ENCODE assay signal across 18 mouse cellular contexts in the genomic region with DNA sequence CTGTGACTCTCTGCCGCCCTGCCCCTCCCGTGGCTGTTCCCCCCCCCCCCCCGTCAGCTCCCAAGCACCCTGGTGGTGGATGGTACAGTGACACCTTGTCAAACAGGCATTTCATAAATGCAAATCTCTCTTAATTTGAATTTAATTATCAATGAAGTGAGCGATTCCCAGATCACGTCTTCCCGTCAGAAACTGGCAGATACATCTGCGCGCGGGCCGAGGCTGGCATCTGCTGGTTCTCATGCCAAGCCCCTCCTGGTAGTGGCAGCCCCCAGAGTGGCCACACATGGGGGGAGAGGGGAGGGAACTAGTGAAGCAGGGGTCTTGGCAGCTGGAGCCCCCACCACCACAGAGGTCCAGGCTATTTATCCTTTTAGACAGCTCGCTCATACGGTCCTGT.
DNase-seq lines count a peak whose midpoint lies in the region; ATAC-seq and TF ChIP-seq lines count a peak whose summit lies in the region.
"Had no signal": no experiment of that assay in that cellular context is flagged by ENCODE, and none has a peak within 500 bp of the region (broad histone marks: within the 10 kb centered on the region; RNA-seq: fewer than 3 reads in every experiment).

No protein-coding gene starts in this region.

- ATAC-seq in heart, embryonic 11.5 days (replicated peaks; ENCODE audit: insufficient number of reproducible peaks, low FRiP score, low TSS enrichment) = no peak
- no peak for ATAC-seq in midbrain, embryonic 14.5 days (ENCODE audit: low FRiP score, low TSS enrichment)
- ATAC-seq in midbrain, embryonic 16.5 days = no peak
- peak; percentile 56; the same call in 1 of the 2 replicates for ATAC-seq in forebrain, postnatal 0 days
- ATAC-seq: activated CD4-positive, CD25-positive, alpha-beta regulatory T cell, adult 4 months; inflammation-experienced regulatory T-cells, adult 6 months; intestine, postnatal 0 days; Patski had no signal

- H3K4me1 ChIP-seq in heart, embryonic 10.5 days = peaks cover 23% of the 10 kb centered on the region
- peaks cover 16% of the 10 kb centered on the region for H3K4me1 ChIP-seq in heart, embryonic 11.5 days (ENCODE audit: control insufficient read depth, insufficient read depth, low read length)
- H3K4me1 ChIP-seq in midbrain, embryonic 14.5 days (ENCODE audit: control insufficient read depth, insufficient read depth, low read length) = peaks cover 22% of the 10 kb centered on the region
- H3K4me1 ChIP-seq in midbrain, embryonic 16.5 days (ENCODE audit: control insufficient read depth, insufficient read depth, low read length) = peaks cover 18% of the 10 kb centered on the region
- peaks cover 8% of the 10 kb centered on the region; the same call in 1 of the 2 replicates for H3K4me1 ChIP-seq in forebrain, postnatal 0 days (ENCODE audit: insufficient read depth)

- DNase-seq in heart, embryonic 10.5 days (ENCODE audit: low spot score) = no peak
- no peak for DNase-seq in midbrain, embryonic 14.5 days
- DNase-seq in forebrain, postnatal 0 days = no peak
- no peak for DNase-seq in c-Kit-positive CD71-positive TER-119-positive erythroid progenitor cells, embryonic 14.5 days (ENCODE audit: low spot score)
- DNase-seq: adrenal gland, postnatal 14 days; cerebellum, adult 2 months; gastrocnemius, adult 2 months; gastrocnemius, postnatal 25 days; heart, postnatal 10 days; heart, postnatal 4 days had no signal

- H3K27me3 ChIP-seq in heart, embryonic 10.5 days (ENCODE audit: insufficient read depth, poor library complexity, severe bottlenecking) = peaks cover 8% of the 10 kb centered on the region
- no peaks in the 10 kb centered on the region for H3K27me3 ChIP-seq in heart, embryonic 11.5 days (ENCODE audit: control insufficient read depth, insufficient read depth, low read length)
- no peaks in the 10 kb centered on the region for H3K27me3 ChIP-seq in midbrain, embryonic 14.5 days (ENCODE audit: control insufficient read depth, insufficient read depth, low read length)
- no peaks in the 10 kb centered on the region for H3K27me3 ChIP-seq in midbrain, embryonic 16.5 days (ENCODE audit: control insufficient read depth, insufficient read depth, low read depth, low read length)
- no peaks in the 10 kb centered on the region for H3K27me3 ChIP-seq in forebrain, postnatal 0 days (ENCODE audit: insufficient read depth, low read length)
- H3K27me3 ChIP-seq: hindbrain, embryonic 15.5 days had no signal

- no peak; the same call in 1 of the 2 replicates for TF ChIP-seq CTCF in forebrain, postnatal 0 days (IDR thresholded peaks at IDR 0.05; ENCODE audit: low read depth)

- no peaks in the 10 kb centered on the region for H3K9me3 ChIP-seq in heart, embryonic 10.5 days
- no peaks in the 10 kb centered on the region for H3K9me3 ChIP-seq in heart, embryonic 11.5 days (replicated peaks; ENCODE audit: control insufficient read depth, low read length)
- no peaks in the 10 kb centered on the region for H3K9me3 ChIP-seq in midbrain, embryonic 14.5 days (ENCODE audit: control insufficient read depth, low read length)
- no peaks in the 10 kb centered on the region for H3K9me3 ChIP-seq in midbrain, embryonic 16.5 days (replicated peaks; ENCODE audit: control insufficient read depth, low read length, poor library complexity, severe bottlenecking)
- no peaks in the 10 kb centered on the region for H3K9me3 ChIP-seq in forebrain, postnatal 0 days (ENCODE audit: low read length)
- H3K9me3 ChIP-seq: hindbrain, embryonic 15.5 days had no signal

- 0 out of 2 replicates have a peak overlapping the region, but pooled peaks have one; percentile 2 for H3K27ac ChIP-seq in heart, embryonic 10.5 days
- no peak overlapping the region for H3K27ac ChIP-seq in heart, embryonic 11.5 days (ENCODE audit: low read depth, low read length)
- H3K27ac ChIP-seq in midbrain, embryonic 14.5 days (replicated peaks; ENCODE audit: low read depth, low read length) = peak overlapping the region; percentile 45; the same call in 1 of the 2 replicates
- no peak overlapping the region for H3K27ac ChIP-seq in midbrain, embryonic 16.5 days (ENCODE audit: low read length)
- no peak overlapping the region for H3K27ac ChIP-seq in forebrain, postnatal 0 days (ENCODE audit: low read depth, low read length)
- H3K27ac ChIP-seq: embryonic facial prominence, embryonic 10.5 days; gastrocnemius, adult 2 months; hindbrain, embryonic 15.5 days had no signal

- H3K9ac ChIP-seq in heart, embryonic 11.5 days (ENCODE audit: low read depth, low read length) = no peak overlapping the region
- H3K9ac ChIP-seq in midbrain, embryonic 14.5 days (replicated peaks; ENCODE audit: low read length) = no peak overlapping the region
- H3K9ac ChIP-seq in midbrain, embryonic 16.5 days (ENCODE audit: low read depth, low read length) = no peak overlapping the region
- no peak overlapping the region for H3K9ac ChIP-seq in forebrain, postnatal 0 days
- H3K9ac ChIP-seq: hindbrain, embryonic 15.5 days had no signal

- H3K4me2 ChIP-seq in heart, embryonic 11.5 days = no peak overlapping the region
- H3K4me2 ChIP-seq in midbrain, embryonic 14.5 days (ENCODE audit: low read length) = no peak overlapping the region
- H3K4me2 ChIP-seq in midbrain, embryonic 16.5 days (ENCODE audit: low read length) = no peak overlapping the region
- H3K4me2 ChIP-seq in forebrain, postnatal 0 days (ENCODE audit: low read depth) = no peak overlapping the region
- H3K4me2 ChIP-seq: hindbrain, embryonic 15.5 days had no signal

- H3K4me3 ChIP-seq in heart, embryonic 10.5 days = no peak overlapping the region
- H3K4me3 ChIP-seq in heart, embryonic 11.5 days (ENCODE audit: low read depth, low read length) = no peak overlapping the region
- no peak overlapping the region for H3K4me3 ChIP-seq in midbrain, embryonic 14.5 days (replicated peaks; ENCODE audit: low read depth, low read length)
- no peak overlapping the region for H3K4me3 ChIP-seq in midbrain, embryonic 16.5 days (ENCODE audit: low read depth, low read length)
- no peak overlapping the region for H3K4me3 ChIP-seq in forebrain, postnatal 0 days (ENCODE audit: low read depth, low read length)
- H3K4me3 ChIP-seq: embryonic facial prominence, embryonic 10.5 days; gastrocnemius, adult 2 months; hindbrain, embryonic 15.5 days had no signal

- H3K36me3 ChIP-seq in heart, embryonic 10.5 days = 0 out of 2 replicates have a peak, but pooled peaks cover 3% of the 10 kb centered on the region
- no peaks in the 10 kb centered on the region for H3K36me3 ChIP-seq in heart, embryonic 11.5 days (ENCODE audit: control insufficient read depth, insufficient read depth, low read length)
- no peaks in the 10 kb centered on the region for H3K36me3 ChIP-seq in midbrain, embryonic 14.5 days (ENCODE audit: control insufficient read depth, insufficient read depth, low read length)
- H3K36me3 ChIP-seq in midbrain, embryonic 16.5 days (ENCODE audit: control insufficient read depth, insufficient read depth, low read length) = no peaks in the 10 kb centered on the region
- H3K36me3 ChIP-seq in forebrain, postnatal 0 days (ENCODE audit: insufficient read depth) = no peaks in the 10 kb centered on the region
- H3K36me3 ChIP-seq: hindbrain, embryonic 15.5 days had no signal

- whole genome bisulfite sequencing in heart, embryonic 10.5 days = 87% methylated on average over 12 of the region's 12 CpGs
- WGBS in heart, embryonic 11.5 days (ENCODE audit: insufficient replicate concordance) = 88% methylated on average over 12 of the region's 12 CpGs
- WGBS in midbrain, embryonic 14.5 days = 74% methylated on average over 12 of the region's 12 CpGs
- 57% methylated on average over 9 of the region's 12 CpGs for WGBS in midbrain, embryonic 16.5 days
- 40% methylated on average over 12 of the region's 12 CpGs for WGBS in forebrain, postnatal 0 days

Comparison
In these comparisons a context has a peak if more than half of its experiments do, and no peak if none do; other contexts are left out.
1. H3K27ac ChIP-seq: peak in heart, embryonic 10.5 days (single experiment) and midbrain, embryonic 14.5 days (single experiment); none in heart, embryonic 11.5 days (single experiment), midbrain, embryonic 16.5 days (single experiment) and forebrain, postnatal 0 days (single experiment).